Mouse (Mus musculus) lung, postnatal 0 days (tissue): Measurements from ENCODE around the gene Mpp3. TPM values are rescaled to one million over a fixed set of nuclear protein-coding genes. Genes with fewer than 3 reads are reported as not detected.
A peak's percentile ranks its signal among the peaks of the same experiment; 100 is the strongest.

Experiments
- ATAC-seq: fragments of 200-750 bp; cut with Nextera tagmentation; 2 replicates; pipeline ENCODE4 v1.8.0; 2017; ENCODE audit warnings: moderate library complexity
- DNase-seq: peaks from one replicate; pipeline ENCODE4 v3.0.0-alpha.2; 2016; ENCODE audit warnings: low spot score
- H3K27ac ChIP-seq: fragments of 300-500 bp; sonication (generic); 2 replicates; pipeline ENCODE4 v1.5.1; 2014; ENCODE audit warnings: antibody characterized with exemption, mild to moderate bottlenecking, low read length, mixed read lengths
- H3K27me3 ChIP-seq: fragments of 300-500 bp; sonication (generic); replicated peaks from 2 replicates; pipeline ENCODE4 v1.6.1; 2014; ENCODE audit warnings: low read length, mixed read lengths; ENCODE audit not compliant: insufficient read depth
- H3K36me3 ChIP-seq: fragments of 300-500 bp; sonication (generic); 2 replicates; pipeline ENCODE4 v1.6.1; 2014; ENCODE audit warnings: low read length, mixed read lengths; ENCODE audit not compliant: insufficient read depth
- H3K4me1 ChIP-seq: fragments of 300-500 bp; sonication (generic); 2 replicates; pipeline ENCODE4 v1.6.1; 2014; ENCODE audit warnings: antibody characterized with exemption, low read depth, low read length, mixed read lengths; ENCODE audit not compliant: insufficient read depth
- H3K4me2 ChIP-seq: fragments of 300-500 bp; sonication (generic); replicated peaks from 2 replicates; pipeline ENCODE4 v1.6.1; 2014; ENCODE audit warnings: low read depth, mild to moderate bottlenecking, low read length, moderate library complexity, mixed read lengths
- H3K4me3 ChIP-seq: fragments of 300-500 bp; sonication (generic); 2 replicates; pipeline ENCODE4 v1.5.1; 2014; ENCODE audit warnings: low read depth, low read length
- H3K9ac ChIP-seq: fragments of 300-500 bp; sonication (generic); replicated peaks from 2 replicates; pipeline ENCODE4 v1.6.1; 2014; ENCODE audit warnings: low read depth, mild to moderate bottlenecking
- H3K9me3 ChIP-seq: fragments of 300-500 bp; sonication (generic); 2 replicates; pipeline ENCODE4 v1.6.1; 2016; ENCODE audit warnings: low read length, mixed read lengths
- CTCF ChIP-seq: IDR thresholded peaks from 2 replicates; pipeline ENCODE4 v1.5.1; 2016; ENCODE audit warnings: antibody characterized with exemption, mild to moderate bottlenecking
- EP300 ChIP-seq: IDR thresholded peaks from 2 replicates; pipeline ENCODE4 v1.6.1; 2016; ENCODE audit warnings: antibody characterized with exemption, mild to moderate bottlenecking, control low read depth
- WGBS: fragments of 180-500 bp; shearing (Covaris S2); extraction: QIAGEN DNeasy Blood & Tissue Kit; methylation state at CpG from one replicate; pipeline ENCODE4 v1.1.7; 2014; 5-methylcytosine and 5-hydroxymethylcytosine counted together
- polyA plus RNA-seq: library from polyadenylated mRNA; unstranded; fragments of >200 nt; fragmentation: Nextera tagmentation; extraction: Ambion mirVana; gene quantifications from 2 replicates; pipeline ENCODE4 v1.2.1, GENCODE M21; 2015

The Mpp3 gene
- polyA plus RNA-seq, 1 experiment from 2014 or later = 2.2 TPM

- 22% methylated on average over 4 of the region's 4 CpGs for WGBS
- Histone ChIP-seq H3K27me3 (no peaks in the 10 kb centered on the region), H3K4me3 (no peak overlapping the region), H3K36me3 (no peaks in the 10 kb centered on the region), H3K27ac (peak overlapping the region; percentile 63), H3K9ac (no peak overlapping the region), H3K4me1 (peaks cover 4% of the 10 kb centered on the region; the same call in 1 of the 2 replicates), H3K9me3 (no peaks in the 10 kb centered on the region), H3K4me2 (no peak overlapping the region)
- ATAC-seq (peak; percentile 48), DNase-seq (no peak)
- TF ChIP-seq CTCF = no peak
Measured at GRCm38 (mm10) chr11:102051954-102052353, 23.7 kb upstream of the Mpp3 start.

GRCm38 (mm10) chr11:102051541-102051940 lies 23.3 kb upstream of the Mpp3 start:
- Histone ChIP-seq H3K9ac (no peak overlapping the region), H3K4me2 (no peak overlapping the region), H3K9me3 (no peaks in the 10 kb centered on the region), H3K27ac (peak overlapping the region; percentile 63), H3K36me3 (no peaks in the 10 kb centered on the region), H3K4me1 (peaks cover 4% of the 10 kb centered on the region; the same call in 1 of the 2 replicates), H3K4me3 (no peak overlapping the region), H3K27me3 (no peaks in the 10 kb centered on the region)
- TF ChIP-seq CTCF (no peak), EP300 (peak; percentile 76)
- WGBS = 36% methylated on average over 4 of the region's 4 CpGs
- ATAC-seq (peak; percentile 65), DNase-seq (peak; percentile 38)

GRCm38 (mm10) chr11:102049875-102050482 lies 21.7 kb upstream of the Mpp3 start:
- H3K27ac ChIP-seq = no peak overlapping the region
- no peaks in the 10 kb centered on the region for H3K27me3 ChIP-seq
- ATAC-seq (no peak; the same call in 1 of the 2 replicates), DNase-seq (no peak)
- H3K36me3 ChIP-seq = no peaks in the 10 kb centered on the region
- peaks cover 4% of the 10 kb centered on the region; the same call in 1 of the 2 replicates for H3K4me1 ChIP-seq
- TF ChIP-seq CTCF (no peak), EP300 (no peak)
- no peaks in the 10 kb centered on the region for H3K9me3 ChIP-seq
- no peak overlapping the region for H3K9ac ChIP-seq
- 51% methylated on average over 14 of the region's 14 CpGs for WGBS
- no peak overlapping the region for H3K4me2 ChIP-seq
- H3K4me3 ChIP-seq = no peak overlapping the region

GRCm38 (mm10) chr11:102046607-102047006 lies 18.3 kb upstream of the Mpp3 start:
- Histone ChIP-seq H3K9ac (no peak overlapping the region), H3K9me3 (no peaks in the 10 kb centered on the region), H3K4me1 (no peaks in the 10 kb centered on the region), H3K4me2 (no peak overlapping the region), H3K27me3 (no peaks in the 10 kb centered on the region), H3K36me3 (no peaks in the 10 kb centered on the region), H3K27ac (no peak overlapping the region), H3K4me3 (no peak overlapping the region)
- no peak for ATAC-seq
- no peak for TF ChIP-seq CTCF
- no peak for TF ChIP-seq EP300
- DNase-seq = no peak
- 80% methylated on average over 9 of the region's 9 CpGs for WGBS

- Histone ChIP-seq H3K4me2 (no peak overlapping the region), H3K27me3 (no peaks in the 10 kb centered on the region), H3K36me3 (no peaks in the 10 kb centered on the region), H3K27ac (no peak overlapping the region), H3K9ac (no peak overlapping the region), H3K4me1 (no peaks in the 10 kb centered on the region), H3K9me3 (no peaks in the 10 kb centered on the region), H3K4me3 (no peak overlapping the region)
- WGBS = 71% methylated on average over 7 of the region's 7 CpGs
- ATAC-seq (no peak), DNase-seq (no peak)
- TF ChIP-seq CTCF (no peak), EP300 (no peak)
Measured at GRCm38 (mm10) chr11:102044691-102045212, 16.5 kb upstream of the Mpp3 start.

- no peaks in the 10 kb centered on the region for H3K4me1 ChIP-seq
- TF ChIP-seq EP300 (no peak), CTCF (no peak)
- no peak overlapping the region for H3K4me2 ChIP-seq
- DNase-seq (no peak), ATAC-seq (no peak)
- H3K9me3 ChIP-seq = no peaks in the 10 kb centered on the region
- no peak overlapping the region for H3K27ac ChIP-seq
- no peak overlapping the region for H3K9ac ChIP-seq
- no peaks in the 10 kb centered on the region for H3K36me3 ChIP-seq
- H3K4me3 ChIP-seq = no peak overlapping the region
- WGBS = 85% methylated on average over 6 of the region's 6 CpGs
- H3K27me3 ChIP-seq = no peaks in the 10 kb centered on the region
Measured at GRCm38 (mm10) chr11:102043381-102043780, 15.1 kb upstream of the Mpp3 start.
